Mouse (Mus musculus): Measurements from ENCODE around the gene Foxj3. TPM values are rescaled to one million over a fixed set of nuclear protein-coding genes. Genes with fewer than 3 reads are reported as not detected.
"Not testable (repeated sequence)": the region's sequence is repeated elsewhere in the genome, so short reads cannot be mapped to it uniquely, and the experiment has no call there.

Gene Foxj3
- polyA plus RNA-seq (2015; fragmentation: Nextera tagmentation; extraction: Ambion mirVana), result 16.4 and 18.3 TPM in 2 replicates

GRCm38 (mm10) chr4:119536615-119537014, at the start of gene Foxj3:
TSS of gene Foxj3 (plus strand) at chr4:119537004.
- WGBS, result 88% methylated on average over 4 of the region's 4 CpGs
- H3K9me3 ChIP-seq (ENCODE audit: control insufficient read depth, low read length), result not testable (repeated sequence)

GRCm38 (mm10) chr4:119489666-119490065, 47.1 kb upstream of the Foxj3 start:
- Histone ChIP-seq H3K9me3 (ENCODE audit: control insufficient read depth, low read length) (0 out of 2 replicates have a peak, but pooled peaks cover 3% of the 10 kb centered on the region), H3K27me3 (replicated peaks; ENCODE audit: control insufficient read depth, insufficient read depth, low read length) (peaks cover 11% of the 10 kb centered on the region; the same call in 1 of the 2 replicates), H3K36me3 (ENCODE audit: control insufficient read depth, insufficient read depth, low read length) (no peaks in the 10 kb centered on the region), H3K4me2 (ENCODE audit: low read depth, low read length) (no peak overlapping the region), H3K9ac (ENCODE audit: low read depth, low read length) (no peak overlapping the region), H3K27ac (ENCODE audit: low read length) (no peak overlapping the region), H3K4me3 (ENCODE audit: low read length) (no peak overlapping the region), H3K4me1 (ENCODE audit: control insufficient read depth, insufficient read depth, low read length) (0 out of 2 replicates have a peak, but pooled peaks cover 2% of the 10 kb centered on the region)
- ATAC-seq, result no peak
- 86% methylated on average over 10 of the region's 10 CpGs for WGBS

More at GRCm38 (mm10) chr4:119536615-119537014, at the start of gene Foxj3:
- ATAC-seq; H3K36me3 ChIP-seq (ENCODE audit: control insufficient read depth, insufficient read depth, low read length); H3K9ac ChIP-seq (ENCODE audit: low read depth, low read length); H3K4me3 ChIP-seq (ENCODE audit: low read length); H3K4me2 ChIP-seq (ENCODE audit: low read depth, low read length); H3K27me3 ChIP-seq (replicated peaks; ENCODE audit: control insufficient read depth, insufficient read depth, low read length); H3K4me1 ChIP-seq (ENCODE audit: control insufficient read depth, insufficient read depth, low read length): not testable (repeated sequence)
- H3K27ac ChIP-seq (ENCODE audit: low read length), result 0 out of 2 replicates have a peak within 1 kb of the TSS, but pooled peaks have one; percentile 44

GRCm38 (mm10) chr4:119490806-119491205, 46.0 kb upstream of the Foxj3 start:
- Histone ChIP-seq H3K36me3 (ENCODE audit: control insufficient read depth, insufficient read depth, low read length) (no peaks in the 10 kb centered on the region), H3K9ac (ENCODE audit: low read depth, low read length) (no peak overlapping the region), H3K27me3 (replicated peaks; ENCODE audit: control insufficient read depth, insufficient read depth, low read length) (peaks cover 11% of the 10 kb centered on the region; the same call in 1 of the 2 replicates), H3K9me3 (ENCODE audit: control insufficient read depth, low read length) (0 out of 2 replicates have a peak, but pooled peaks cover 3% of the 10 kb centered on the region), H3K27ac (ENCODE audit: low read length) (no peak overlapping the region), H3K4me1 (ENCODE audit: control insufficient read depth, insufficient read depth, low read length) (0 out of 2 replicates have a peak, but pooled peaks cover 2% of the 10 kb centered on the region), H3K4me3 (ENCODE audit: low read length) (no peak overlapping the region), H3K4me2 (ENCODE audit: low read depth, low read length) (no peak overlapping the region)
- no peak for ATAC-seq
- 79% methylated on average over 3 of the region's 3 CpGs for WGBS

- ATAC-seq, result peak; percentile 94
- Histone ChIP-seq H3K9me3 (ENCODE audit: control insufficient read depth, low read length) (0 out of 2 replicates have a peak, but pooled peaks cover 3% of the 10 kb centered on the region), H3K27me3 (replicated peaks; ENCODE audit: control insufficient read depth, insufficient read depth, low read length) (peaks cover 11% of the 10 kb centered on the region; the same call in 1 of the 2 replicates), H3K9ac (ENCODE audit: low read depth, low read length) (peak within 1 kb of the TSS; percentile 45), H3K27ac (ENCODE audit: low read length) (no peak within 1 kb of the TSS), H3K4me1 (ENCODE audit: control insufficient read depth, insufficient read depth, low read length) (0 out of 2 replicates have a peak, but pooled peaks cover 2% of the 10 kb centered on the region), H3K4me2 (ENCODE audit: low read depth, low read length) (peak within 1 kb of the TSS; percentile 96), H3K36me3 (ENCODE audit: control insufficient read depth, insufficient read depth, low read length) (no peaks in the 10 kb centered on the region), H3K4me3 (ENCODE audit: low read length) (peak within 1 kb of the TSS; percentile 60)
- under 1% methylated on average over 77 of the region's 77 CpGs for WGBS
Measured at GRCm38 (mm10) chr4:119492291-119492932, 44.4 kb upstream of the Foxj3 start, which contains the start of gene Rimkla. TSS of gene Rimkla (minus strand) at chr4:119492628.

- 0 out of 2 replicates have a peak, but pooled peaks cover 3% of the 10 kb centered on the region for H3K9me3 ChIP-seq (ENCODE audit: control insufficient read depth, low read length)
- ATAC-seq, result no peak
- WGBS, result 41% methylated on average over 10 of the region's 10 CpGs
Measured at GRCm38 (mm10) chr4:119492933-119493327, 43.9 kb upstream of the Foxj3 start.

GRCm38 (mm10) chr4:119498319-119498848, 38.4 kb upstream of the Foxj3 start:
- H3K9ac ChIP-seq (ENCODE audit: low read depth, low read length), result no peak overlapping the region
- 65% methylated on average over 5 of the region's 5 CpGs for WGBS
- no peak for ATAC-seq
- no peaks in the 10 kb centered on the region for H3K27me3 ChIP-seq (replicated peaks; ENCODE audit: control insufficient read depth, insufficient read depth, low read length)
- no peak overlapping the region for H3K27ac ChIP-seq (ENCODE audit: low read length)
- no peaks in the 10 kb centered on the region for H3K36me3 ChIP-seq (ENCODE audit: control insufficient read depth, insufficient read depth, low read length)
- no peak overlapping the region for H3K4me2 ChIP-seq (ENCODE audit: low read depth, low read length)
- no peaks in the 10 kb centered on the region for H3K4me1 ChIP-seq (ENCODE audit: control insufficient read depth, insufficient read depth, low read length)
- no peak overlapping the region for H3K4me3 ChIP-seq (ENCODE audit: low read length)
- no peaks in the 10 kb centered on the region for H3K9me3 ChIP-seq (ENCODE audit: control insufficient read depth, low read length)

More at GRCm38 (mm10) chr4:119492933-119493327, 43.9 kb upstream of the Foxj3 start:
- no peak overlapping the region for H3K9ac ChIP-seq (ENCODE audit: low read depth, low read length)
- H3K4me3 ChIP-seq (ENCODE audit: low read length), result peak overlapping the region; percentile 60
- 0 out of 2 replicates have a peak, but pooled peaks cover 2% of the 10 kb centered on the region for H3K4me1 ChIP-seq (ENCODE audit: control insufficient read depth, insufficient read depth, low read length)
- H3K36me3 ChIP-seq (ENCODE audit: control insufficient read depth, insufficient read depth, low read length), result no peaks in the 10 kb centered on the region
- H3K27me3 ChIP-seq (replicated peaks; ENCODE audit: control insufficient read depth, insufficient read depth, low read length), result peaks cover 11% of the 10 kb centered on the region; the same call in 1 of the 2 replicates
- H3K4me2 ChIP-seq (ENCODE audit: low read depth, low read length), result peak overlapping the region; percentile 96
- H3K27ac ChIP-seq (ENCODE audit: low read length), result no peak overlapping the region

- Histone ChIP-seq H3K4me1 (ENCODE audit: control insufficient read depth, insufficient read depth, low read length) (no peaks in the 10 kb centered on the region), H3K9ac (ENCODE audit: low read depth, low read length) (no peak overlapping the region), H3K4me2 (ENCODE audit: low read depth, low read length) (no peak overlapping the region), H3K27ac (ENCODE audit: low read length) (no peak overlapping the region), H3K9me3 (ENCODE audit: control insufficient read depth, low read length) (no peaks in the 10 kb centered on the region), H3K4me3 (ENCODE audit: low read length) (no peak overlapping the region), H3K27me3 (replicated peaks; ENCODE audit: control insufficient read depth, insufficient read depth, low read length) (no peaks in the 10 kb centered on the region), H3K36me3 (ENCODE audit: control insufficient read depth, insufficient read depth, low read length) (no peaks in the 10 kb centered on the region)
- ATAC-seq, result no peak
- 78% methylated on average over 2 of the region's 2 CpGs for WGBS
Measured at GRCm38 (mm10) chr4:119511591-119511990, 25.2 kb upstream of the Foxj3 start.

- Histone ChIP-seq H3K27ac (ENCODE audit: low read length) (no peak overlapping the region), H3K4me3 (ENCODE audit: low read length) (no peak overlapping the region), H3K36me3 (ENCODE audit: control insufficient read depth, insufficient read depth, low read length) (no peaks in the 10 kb centered on the region), H3K4me1 (ENCODE audit: control insufficient read depth, insufficient read depth, low read length) (no peaks in the 10 kb centered on the region), H3K27me3 (replicated peaks; ENCODE audit: control insufficient read depth, insufficient read depth, low read length) (no peaks in the 10 kb centered on the region), H3K9ac (ENCODE audit: low read depth, low read length) (no peak overlapping the region), H3K4me2 (ENCODE audit: low read depth, low read length) (no peak overlapping the region), H3K9me3 (ENCODE audit: control insufficient read depth, low read length) (no peaks in the 10 kb centered on the region)
- 52% methylated on average over 3 of the region's 3 CpGs for WGBS
- ATAC-seq, result no peak
Measured at GRCm38 (mm10) chr4:119512731-119513141, 24.1 kb upstream of the Foxj3 start.

- Histone ChIP-seq H3K27me3 (replicated peaks; ENCODE audit: control insufficient read depth, insufficient read depth, low read length) (no peaks in the 10 kb centered on the region), H3K9me3 (ENCODE audit: control insufficient read depth, low read length) (no peaks in the 10 kb centered on the region), H3K27ac (ENCODE audit: low read length) (no peak overlapping the region), H3K4me1 (ENCODE audit: control insufficient read depth, insufficient read depth, low read length) (no peaks in the 10 kb centered on the region), H3K36me3 (ENCODE audit: control insufficient read depth, insufficient read depth, low read length) (no peaks in the 10 kb centered on the region), H3K4me2 (ENCODE audit: low read depth, low read length) (no peak overlapping the region), H3K9ac (ENCODE audit: low read depth, low read length) (no peak overlapping the region), H3K4me3 (ENCODE audit: low read length) (no peak overlapping the region)
- no peak for ATAC-seq
- 81% methylated on average over 4 of the region's 4 CpGs for WGBS
Measured at GRCm38 (mm10) chr4:119523575-119523974, 13.2 kb upstream of the Foxj3 start.
